Mouse (Mus musculus) heart, postnatal 36 days (tissue): Measurements from ENCODE around the gene Lmnb2. TPM values are rescaled to one million over a fixed set of nuclear protein-coding genes. Genes with fewer than 3 reads are reported as not detected.

Experiments used
- DNase-seq, 2 experiments: peaks; one replicate each; pipeline ENCODE4 v3.0.0; 2021 to 2022
- intact Hi-C: fragments of 180-260 bp; cut with DNase I; formaldehyde crosslinking; loops from one replicate; pipeline ENCODE4 v1.15.1; 2025
- total RNA-seq, 2 experiments: library from RNA; stranded (reverse); gene quantifications; 2 replicates each; pipeline ENCODE4 v1.2.3; 2021

Lmnb2 gene
- total RNA-seq, 2 experiments from 2014 or later, result 3.6 to 4.9 TPM

DNA sequence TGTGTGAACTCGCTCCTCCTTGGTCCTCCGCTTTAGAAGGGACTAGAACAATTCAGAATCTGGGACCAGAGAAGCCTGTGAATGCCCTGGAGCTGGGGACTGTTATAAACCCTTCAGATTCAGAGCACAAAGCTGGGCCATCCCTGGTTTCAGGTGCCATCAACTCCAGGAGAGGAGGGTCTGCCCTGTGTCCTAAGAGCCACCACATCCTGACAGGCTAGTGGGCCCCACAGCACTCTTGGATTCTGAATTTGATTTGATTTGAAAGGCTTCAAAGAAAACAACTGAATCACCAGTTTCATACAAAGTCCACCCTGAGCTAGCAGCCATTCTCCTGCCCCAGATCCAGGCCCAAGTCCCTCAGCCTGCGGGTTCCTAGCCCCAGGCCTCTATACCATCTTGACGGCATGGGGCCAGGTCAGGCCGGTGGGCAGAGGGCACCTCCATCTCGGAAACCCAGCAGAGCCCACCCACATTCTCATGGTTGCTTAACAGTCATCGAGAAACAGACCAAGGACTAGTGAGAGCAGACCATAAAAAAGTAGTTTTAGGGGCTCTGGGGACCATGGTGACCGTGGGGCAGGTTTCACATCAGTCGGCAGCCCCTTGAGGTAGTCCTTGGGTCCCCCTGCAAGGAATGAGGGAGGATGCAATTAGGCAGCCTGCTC, 15.6 kb downstream of the Lmnb2 start:
- intact Hi-C loops, result loop anchor here (10.0 kb wide), 1 partner anchor 592 kb away; the partner anchor contains the start of gene Ncln
- no peak for DNase-seq

DNA sequence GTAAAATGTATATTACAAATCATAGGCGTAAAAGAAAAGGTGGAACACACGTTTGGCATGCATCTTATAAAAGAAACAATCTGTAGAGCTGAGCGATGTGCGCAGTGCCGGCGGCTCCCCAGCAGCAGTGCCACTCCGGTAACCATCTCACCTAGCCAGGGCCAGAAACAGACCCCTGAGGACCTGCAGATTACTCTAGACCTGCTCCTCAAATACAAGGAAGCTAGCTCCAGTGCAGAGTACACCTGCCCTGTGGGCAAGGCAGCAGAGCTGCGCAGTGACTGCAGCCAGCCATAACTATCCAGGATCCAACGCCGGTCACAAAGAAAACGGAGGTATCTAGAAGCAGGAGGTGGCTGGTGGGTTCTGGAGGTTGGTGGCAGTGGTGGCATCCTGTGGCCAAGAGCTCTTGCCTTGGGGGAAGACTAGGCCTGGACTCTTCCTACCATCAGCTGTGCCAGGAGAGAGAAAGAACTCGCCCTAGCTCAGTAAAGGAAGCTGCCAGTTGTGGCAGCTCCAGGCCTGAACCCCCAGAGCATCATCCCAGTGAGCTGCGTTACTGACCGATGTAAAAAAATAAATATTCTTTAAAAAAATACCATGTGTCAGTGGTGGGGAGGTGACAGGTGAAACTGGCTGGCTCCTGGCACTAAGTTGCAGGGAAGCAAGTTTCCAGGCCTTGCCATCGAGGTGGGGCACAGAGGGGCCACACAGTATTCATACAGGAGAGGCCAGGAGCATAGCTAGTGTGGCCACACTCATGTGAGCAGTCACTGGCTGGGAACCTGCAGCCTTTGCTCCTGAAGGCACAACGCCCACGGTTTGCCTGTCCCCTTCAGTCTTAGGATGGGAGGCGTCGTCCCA, 16.4 kb downstream of the Lmnb2 start:
- intact Hi-C loops, result loop anchor here (10.0 kb wide), 1 partner anchor 593 kb away; the partner anchor contains the start of gene Ncln
- DNase-seq, result no peak

DNA sequence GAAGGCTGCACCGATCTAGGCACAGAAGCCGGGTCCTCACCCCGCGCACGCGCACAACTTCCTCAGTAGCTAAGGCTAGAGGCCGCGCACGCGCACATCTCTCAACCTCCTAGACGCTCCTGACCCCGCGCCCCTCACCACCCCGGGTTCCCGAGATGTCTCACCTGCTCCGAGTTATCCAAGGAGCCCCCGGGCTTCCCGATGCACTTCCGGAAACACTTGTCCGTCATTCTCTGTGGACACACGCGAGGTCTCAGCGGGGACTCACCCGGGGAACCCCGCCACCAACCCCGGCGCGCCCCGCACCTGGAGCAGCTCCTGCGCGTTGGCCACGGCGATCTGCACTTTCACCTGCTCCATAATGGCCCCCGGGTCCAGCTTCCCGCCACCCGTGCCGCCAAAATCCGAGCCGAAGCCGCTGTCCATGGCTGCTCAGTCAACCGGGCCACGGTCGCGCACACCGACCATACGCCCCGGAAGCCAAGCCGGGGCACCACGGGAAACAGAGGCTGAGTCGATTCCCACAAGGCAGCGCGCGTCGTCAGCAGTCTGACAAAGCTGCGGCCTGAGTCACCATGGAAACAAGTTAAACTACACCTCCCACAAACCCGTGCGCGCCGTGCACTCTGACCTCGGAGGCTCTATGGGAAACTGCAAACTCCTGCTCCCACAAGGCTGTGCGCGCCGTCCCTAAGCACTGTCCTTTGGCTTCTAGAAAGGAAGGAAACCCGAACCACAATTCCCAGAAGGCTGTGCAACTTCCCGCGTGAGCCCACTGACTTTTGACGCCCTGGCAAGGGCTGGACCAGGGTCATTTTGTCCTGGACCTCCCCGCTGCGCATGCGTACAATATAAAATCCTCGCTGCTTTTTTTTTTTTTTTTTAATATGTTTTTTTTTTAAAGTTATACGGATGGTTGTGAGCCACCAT, 17.5 kb downstream of the Lmnb2 start, which contains the start of gene Timm13:
Gene Timm13 (minus strand): TSS at position 652 of the 930 bp plus-strand sequence.
- intact Hi-C loops, result loop anchor here (10.0 kb wide), 1 partner anchor 594 kb away; the partner anchor contains the start of gene Ncln
- peak; percentile 93 to 94 for DNase-seq

DNA sequence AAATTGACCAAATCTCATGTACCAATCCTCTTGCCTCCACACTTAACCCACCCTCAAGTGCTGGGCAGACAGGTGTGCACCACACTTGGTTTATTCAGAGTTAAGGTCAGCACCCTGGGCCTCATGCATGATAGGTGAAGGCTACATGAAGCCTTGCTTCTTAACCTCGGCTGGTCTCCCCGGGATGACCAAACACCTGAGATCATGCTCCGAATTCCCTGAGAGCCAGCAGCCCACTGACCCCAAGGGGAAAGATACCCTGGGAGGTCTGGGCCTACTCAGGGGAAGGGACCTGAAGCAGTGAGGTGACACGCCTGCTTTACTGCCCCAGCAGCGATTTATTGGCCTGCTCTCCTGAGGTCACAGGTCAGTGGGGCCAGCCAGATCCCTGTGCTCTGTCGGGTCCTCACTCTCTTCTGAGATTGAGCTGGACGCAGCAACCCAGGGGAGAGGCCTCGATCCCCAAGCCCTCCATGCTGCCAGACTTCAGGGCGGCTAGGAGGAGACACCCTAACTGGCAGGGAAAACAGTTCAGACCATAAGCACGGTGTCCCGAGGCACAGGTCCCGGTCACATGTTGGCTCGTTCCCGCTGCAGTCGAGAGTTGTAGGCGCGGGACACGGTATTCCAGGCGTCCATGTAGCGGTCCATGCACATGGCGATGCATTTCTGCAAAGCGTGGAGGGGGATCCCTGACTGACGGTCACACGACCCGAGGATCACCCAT, 18.3 kb downstream of the Lmnb2 start:
- intact Hi-C loops, result loop anchor here (10.0 kb wide), 1 partner anchor 595 kb away; the partner anchor contains the start of gene Ncln
- DNase-seq, result no peak

- intact Hi-C loops, result no loop called here
Measured at GRCm38 (mm10) chr10:80899074-80899473, 19.0 kb downstream of the Lmnb2 start.

GRCm38 (mm10) chr10:80897861-80898510, 20.1 kb downstream of the Lmnb2 start:
- DNase-seq, result no peak
- intact Hi-C loops, result no loop called here

More at GRCm38 (mm10) chr10:80899074-80899473, 19.0 kb downstream of the Lmnb2 start:
- DNase-seq, result no peak

DNA sequence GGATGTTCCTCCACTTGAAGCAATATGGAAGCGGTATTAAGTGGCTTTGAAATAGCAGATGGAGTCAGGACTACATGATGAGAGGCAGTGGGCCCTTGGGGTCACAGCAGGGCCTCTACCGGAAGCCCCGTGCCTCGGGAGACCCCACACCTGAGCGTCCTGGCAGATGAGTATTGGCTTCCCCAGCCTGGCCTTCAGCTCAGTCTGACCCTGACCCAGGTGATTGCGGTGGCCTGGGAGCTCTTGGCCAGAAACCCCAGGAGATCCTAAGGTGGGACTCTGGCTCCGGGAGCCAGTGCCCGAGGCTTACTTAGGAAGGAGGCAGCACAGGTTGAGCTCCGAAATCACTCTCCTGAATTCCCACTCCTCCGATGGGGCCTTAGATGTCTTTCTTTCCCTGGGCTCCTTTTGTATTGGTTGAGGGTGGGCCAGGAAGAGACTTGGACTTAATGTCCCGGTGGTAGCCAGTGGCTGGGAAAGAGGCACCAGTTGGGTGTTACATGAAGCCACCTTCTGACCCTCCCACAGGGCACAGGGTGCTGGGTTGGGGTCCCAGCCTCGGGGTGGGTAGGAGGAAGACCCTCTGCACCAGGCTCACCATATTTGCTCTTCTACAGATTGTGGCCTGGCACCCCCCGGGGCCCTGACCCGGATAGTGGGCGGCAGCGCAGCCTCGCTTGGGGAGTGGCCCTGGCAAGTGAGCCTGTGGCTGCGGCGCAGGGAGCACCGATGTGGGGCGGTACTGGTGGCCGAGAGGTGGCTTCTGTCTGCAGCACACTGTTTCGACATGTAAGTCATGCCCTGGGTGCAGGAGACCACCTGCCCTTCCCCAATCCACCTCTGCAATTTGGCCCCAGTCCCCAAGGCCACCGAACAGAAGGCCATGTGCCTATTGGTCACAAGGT, 21.2 kb downstream of the Lmnb2 start:
- intact Hi-C loops, result no loop called here
- no peak for DNase-seq

DNA sequence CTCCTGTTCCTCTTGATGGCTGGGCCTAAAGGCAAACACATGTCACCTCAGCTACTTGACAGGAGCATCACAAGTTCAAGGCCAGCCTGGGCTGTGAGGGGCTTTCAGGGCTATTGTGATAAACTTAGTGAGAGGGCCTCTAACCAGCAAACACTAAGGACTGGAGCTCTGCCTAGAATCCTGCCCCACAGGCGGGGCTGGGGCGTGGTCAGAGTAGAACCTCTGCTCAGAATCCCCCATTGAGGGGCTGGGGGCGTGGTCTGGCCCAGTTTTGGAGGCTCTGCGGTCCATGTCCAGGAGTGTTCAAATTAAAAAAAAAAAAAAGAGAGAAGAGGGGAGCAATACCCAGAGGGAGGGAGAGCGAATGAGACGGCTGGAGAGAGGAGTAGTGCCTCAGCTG, 22.3 kb downstream of the Lmnb2 start:
- no peak for DNase-seq
- intact Hi-C loops, result no loop called here

DNA sequence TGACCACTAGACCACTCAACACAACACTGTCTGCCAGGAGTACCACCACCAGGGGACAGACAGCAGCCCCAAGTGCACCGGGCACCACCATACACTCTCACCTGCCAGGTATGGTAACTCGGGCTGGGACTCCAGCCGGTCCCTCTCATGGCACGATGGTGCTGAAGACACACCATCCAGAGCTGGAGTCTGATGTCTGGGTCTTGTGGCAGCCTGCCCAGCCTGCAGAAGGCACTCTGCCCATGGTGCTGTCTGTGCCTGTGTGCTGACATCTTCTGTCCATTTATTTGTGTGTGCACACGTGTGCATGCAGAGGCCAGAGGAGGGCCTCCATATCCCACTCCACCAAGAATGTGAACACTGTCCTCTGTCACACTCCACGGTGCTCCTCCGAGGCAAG, 22.9 kb downstream of the Lmnb2 start:
- no peak for DNase-seq
- intact Hi-C loops, result no loop called here

GRCm38 (mm10) chr10:80887181-80887580, 30.9 kb downstream of the Lmnb2 start:
- peak; percentile 73 to 75 for DNase-seq
- intact Hi-C loops, result loop anchor here (5.0 kb wide), 1 partner anchor 40 kb away; no protein-coding TSS in a partner anchor

- intact Hi-C loops, result loop anchor here (1.0 kb wide), 1 partner anchor 114 kb away; no protein-coding TSS in a partner anchor
- DNase-seq, result peak; percentile 66 to 84
Measured at GRCm38 (mm10) chr10:80881301-80881700, 36.7 kb downstream of the Lmnb2 start.

DNA sequence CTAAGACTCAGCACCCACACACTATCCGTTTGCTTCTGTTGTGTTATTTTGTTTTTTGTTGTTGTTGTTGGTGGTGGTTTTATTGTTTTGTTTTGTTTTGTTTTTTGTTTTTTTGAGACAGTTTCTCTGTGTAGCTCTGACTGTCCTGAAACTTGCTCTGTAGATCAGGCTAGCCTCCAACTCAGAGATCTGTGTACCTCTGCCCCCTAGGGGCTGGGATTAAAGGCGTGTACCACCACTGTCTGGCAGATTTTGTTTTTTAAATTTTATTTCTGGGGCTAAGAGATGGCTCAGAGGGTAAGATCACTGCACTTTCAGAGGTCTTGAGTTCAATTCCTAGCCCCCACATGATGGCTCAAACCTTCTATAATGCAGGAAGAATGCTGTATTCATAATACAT, 37.1 kb downstream of the Lmnb2 start:
- no peak for DNase-seq
- intact Hi-C loops, result loop anchor here (1.0 kb wide), 2 partner anchors 59 to 114 kb away; no protein-coding TSS in a partner anchor

GRCm38 (mm10) chr10:80880131-80880641, 37.9 kb downstream of the Lmnb2 start:
- intact Hi-C loops, result loop anchor here (1.0 kb wide), 1 partner anchor 58 kb away; no protein-coding TSS in a partner anchor
- peak; percentile 63 to 75 for DNase-seq

GRCm38 (mm10) chr10:80876594-80876993, 41.5 kb downstream of the Lmnb2 start:
- no peak for DNase-seq
- intact Hi-C loops, result loop anchor here (1.0 kb wide), 1 partner anchor 129 kb away; no protein-coding TSS in a partner anchor

DNA sequence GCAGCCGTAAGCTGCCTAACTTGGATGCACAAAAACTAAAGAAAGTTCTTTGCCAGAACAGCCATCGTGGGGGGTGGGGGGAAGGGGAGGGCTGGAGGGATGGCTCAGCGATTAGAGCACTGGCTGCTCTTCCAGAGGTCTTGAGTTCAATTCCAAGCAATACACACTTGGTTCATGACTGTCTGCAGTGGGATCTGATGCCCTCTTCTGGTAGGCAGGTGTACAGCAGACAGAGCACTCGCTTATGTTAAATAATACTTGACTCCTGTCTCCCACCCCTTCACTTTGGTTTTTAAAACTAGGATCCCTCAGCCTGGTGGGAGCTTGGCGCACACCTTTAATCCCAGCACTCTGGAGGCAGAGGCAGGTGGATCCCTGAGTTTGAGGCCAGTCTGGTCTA, 42.0 kb downstream of the Lmnb2 start:
- intact Hi-C loops, result loop anchor here (1.0 kb wide), 1 partner anchor 129 kb away; no protein-coding TSS in a partner anchor
- peak; percentile 56 to 64 for DNase-seq

GRCm38 (mm10) chr10:80874035-80874434, 44.0 kb downstream of the Lmnb2 start:
- no peak for DNase-seq
- intact Hi-C loops, result no loop called here

DNA sequence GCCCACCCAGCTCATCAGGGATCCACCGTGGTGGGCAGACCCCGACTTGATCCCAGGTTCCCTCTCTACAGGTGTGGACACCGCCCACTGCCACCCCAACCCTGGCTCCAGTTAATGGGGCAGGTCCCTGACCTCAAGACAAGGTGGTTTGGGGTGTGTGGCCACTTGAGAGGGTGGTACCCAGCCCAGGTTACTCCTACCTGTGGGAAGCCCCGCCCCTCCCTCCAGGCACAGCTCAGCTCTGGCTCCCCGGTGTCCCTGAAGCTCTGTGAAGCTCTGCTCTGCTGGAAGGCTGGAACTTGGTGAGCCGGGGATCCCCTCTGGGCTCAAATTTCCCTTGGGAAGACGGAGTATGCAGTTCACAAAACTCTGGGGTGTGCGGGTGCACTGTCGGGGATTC, 46.5 kb downstream of the Lmnb2 start, which contains the start of gene Tmprss9:
Gene Tmprss9 (plus strand): TSS at position 268 of the 400 bp plus-strand sequence.
- intact Hi-C loops, result no loop called here
- DNase-seq, result no peak
